Mouse (Mus musculus) spleen, postnatal 36 days (tissue): Measurements from ENCODE around the gene Slc25a47.

Source experiments
- DNase-seq, 2 experiments: peaks; one replicate each; pipeline ENCODE4 v3.0.0; 2022; ENCODE audit warnings: low spot score in 2 of 2, mixed read lengths in 1 of 2

Gene Slc25a47

DNA sequence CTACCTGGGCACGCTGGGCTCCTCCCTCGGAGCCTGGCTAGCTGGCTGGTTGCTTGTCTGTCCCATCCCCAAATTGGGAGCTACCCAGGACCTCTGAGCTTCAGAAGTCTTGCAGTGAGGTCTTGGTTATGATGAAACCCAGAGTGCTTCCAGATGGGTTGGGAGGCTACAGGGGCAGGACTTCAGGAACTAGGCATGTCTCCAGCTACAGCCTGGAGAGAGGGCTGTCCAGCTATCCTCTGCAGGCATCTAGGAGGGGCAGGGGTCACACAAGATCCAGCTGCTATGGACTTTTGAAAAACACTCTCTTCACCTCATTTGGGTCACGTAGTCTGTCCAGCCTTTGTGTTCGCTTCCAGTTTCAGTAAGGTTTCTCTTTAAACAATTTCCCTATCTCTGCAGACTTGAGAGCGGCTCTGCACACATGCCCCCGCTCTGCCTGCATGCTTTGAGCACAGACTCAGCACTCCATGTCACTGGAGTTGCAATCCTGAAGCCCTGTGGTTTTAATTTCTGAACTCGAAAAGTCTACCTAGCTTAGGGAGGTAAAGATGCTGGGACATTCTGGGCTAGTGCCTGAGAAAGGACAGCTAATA lies 21.8 kb downstream of the Slc25a47 start:
- DNase-seq: no peak

DNA sequence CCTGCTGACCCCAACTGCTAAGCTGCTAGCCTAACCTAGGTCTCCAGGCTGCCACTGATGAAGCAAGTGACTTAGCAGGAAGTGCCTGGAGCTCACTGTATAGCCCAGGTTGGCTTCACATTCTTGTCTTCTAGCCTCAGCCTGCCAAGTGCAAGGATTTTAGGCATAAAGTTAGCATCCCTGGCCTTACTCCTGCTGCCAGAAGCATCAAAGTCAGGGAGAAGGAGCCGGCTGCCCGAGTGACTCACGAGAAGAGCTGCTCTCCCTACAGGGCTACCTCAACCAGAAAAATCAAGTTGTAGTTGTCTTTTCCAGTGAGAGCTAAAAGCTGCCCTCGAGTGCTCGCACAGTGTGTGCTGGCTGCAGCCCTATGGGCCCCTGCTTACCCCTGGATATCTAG lies 22.6 kb downstream of the Slc25a47 start:
- DNase-seq: no peak

DNA sequence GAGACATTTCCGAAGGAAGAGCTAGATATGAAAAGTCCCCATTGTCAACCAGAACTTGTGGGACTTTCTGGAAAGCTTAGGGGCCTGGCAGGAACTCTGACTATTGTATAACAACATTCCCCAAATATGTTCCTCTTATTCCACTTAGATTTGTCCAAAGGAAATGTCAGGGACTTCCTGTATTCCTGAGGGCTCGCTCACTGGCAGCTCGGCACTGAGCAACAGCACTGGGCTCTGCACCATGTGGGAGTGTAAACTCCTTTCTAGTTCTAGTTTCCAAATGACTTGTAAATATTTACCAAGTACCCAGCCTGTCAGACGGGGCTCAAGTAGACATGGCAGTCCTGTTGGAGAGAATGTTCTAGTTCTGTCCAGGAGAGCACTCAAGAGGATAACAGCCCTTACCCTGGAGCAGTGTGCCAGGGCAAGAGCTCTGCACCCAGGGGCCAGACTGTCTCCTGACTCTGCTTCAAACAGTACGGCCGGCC lies 29.2 kb downstream of the Slc25a47 start:
- DNase-seq: no peak

DNA sequence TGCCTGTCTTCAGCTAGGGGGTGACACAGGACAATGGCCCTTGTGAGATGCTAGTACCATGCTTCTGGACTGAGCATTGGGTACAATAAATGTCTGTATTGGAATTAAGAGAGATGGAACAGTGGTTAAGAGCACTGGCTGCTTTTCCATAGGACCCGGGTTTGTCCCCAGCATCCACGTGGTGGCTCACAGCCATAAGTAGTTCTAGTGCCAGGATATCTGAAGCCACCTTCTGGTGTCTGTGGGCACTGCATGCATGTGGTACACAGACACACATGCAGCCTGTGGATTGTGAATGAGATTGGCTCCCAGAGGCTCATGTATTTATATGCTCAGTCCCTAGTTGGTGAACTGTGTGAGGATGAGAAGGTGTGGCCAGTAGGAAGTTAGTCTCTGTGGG lies 33.7 kb downstream of the Slc25a47 start:
- DNase-seq: no peak

DNA sequence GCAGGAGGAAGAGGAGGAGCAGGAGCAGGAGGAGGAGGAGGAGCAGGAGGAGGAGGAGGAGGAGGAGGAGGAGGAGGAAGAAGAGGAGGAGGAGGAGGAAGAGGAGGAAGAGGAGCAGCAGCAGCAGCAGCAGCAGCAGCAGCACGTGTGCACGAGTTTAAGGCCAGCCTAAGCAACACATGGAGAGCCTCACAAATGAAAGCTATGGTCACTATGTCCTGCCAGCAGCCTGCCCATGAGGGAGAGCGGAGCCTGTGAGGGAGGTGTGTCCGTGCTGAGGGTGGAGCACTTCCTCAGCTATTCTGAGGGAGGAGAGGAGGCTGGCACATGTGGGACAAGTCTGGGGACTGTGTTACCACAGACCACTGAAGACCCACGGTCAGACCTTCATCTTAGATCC lies 37.3 kb downstream of the Slc25a47 start:
- DNase-seq: no peak

DNA sequence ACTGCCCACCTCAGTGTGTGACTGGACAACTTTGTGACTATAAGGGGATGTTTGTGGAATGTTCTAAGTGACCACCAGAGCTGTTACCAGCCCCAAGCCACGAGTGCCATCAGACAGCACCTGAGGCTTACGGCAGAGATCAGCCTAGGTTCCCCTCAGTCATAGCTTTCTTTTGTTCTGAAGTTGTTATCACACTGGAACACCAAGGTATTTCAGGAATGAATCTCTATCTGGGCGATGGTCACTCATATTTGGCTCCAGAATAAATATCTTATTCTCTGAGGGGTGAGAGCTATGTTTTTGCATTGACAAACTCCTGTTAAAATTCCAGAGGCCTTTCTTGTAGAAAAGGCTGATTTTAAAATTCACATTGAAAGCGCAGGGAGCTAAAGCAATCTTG lies 43.3 kb downstream of the Slc25a47 start:
- DNase-seq: no peak

DNA sequence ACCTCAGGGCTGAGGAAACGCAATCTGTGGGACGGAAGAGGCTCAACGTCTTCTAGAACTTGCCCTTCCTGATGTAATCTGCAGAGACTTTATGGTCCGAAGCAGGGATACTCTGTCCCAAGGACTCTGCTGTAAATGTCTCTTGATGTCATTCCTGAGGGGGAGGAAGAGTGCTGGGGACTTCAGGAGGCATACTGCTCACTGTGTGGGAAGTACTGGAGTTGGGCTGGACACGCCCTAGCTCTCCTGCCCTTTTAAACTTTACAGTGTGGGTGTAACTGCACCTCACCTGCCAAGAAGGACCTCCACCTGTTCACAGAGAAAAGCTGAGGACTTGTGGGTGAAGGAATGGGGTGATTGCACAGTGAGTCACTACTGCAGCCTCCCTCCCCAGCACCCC lies 44.8 kb downstream of the Slc25a47 start:
- DNase-seq: no peak

DNA sequence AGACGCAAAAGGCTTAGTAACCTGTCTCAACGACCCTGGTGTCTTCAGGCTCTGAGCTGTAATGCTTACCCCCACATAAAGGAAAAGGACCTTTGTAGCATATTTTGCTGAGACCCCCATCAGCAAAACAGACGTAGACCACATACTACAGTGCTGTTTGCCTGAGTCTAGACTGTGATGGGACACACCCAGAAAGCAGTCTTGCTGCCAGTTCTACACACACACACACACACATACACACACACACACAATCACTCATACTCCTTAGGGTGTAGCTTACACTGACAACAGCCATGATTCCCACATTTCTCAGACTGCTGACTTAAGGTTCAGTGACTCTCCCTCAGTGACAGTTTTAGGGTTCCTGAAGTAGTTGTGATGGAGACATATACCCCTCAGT lies 45.3 kb downstream of the Slc25a47 start:
- DNase-seq: no peak

DNA sequence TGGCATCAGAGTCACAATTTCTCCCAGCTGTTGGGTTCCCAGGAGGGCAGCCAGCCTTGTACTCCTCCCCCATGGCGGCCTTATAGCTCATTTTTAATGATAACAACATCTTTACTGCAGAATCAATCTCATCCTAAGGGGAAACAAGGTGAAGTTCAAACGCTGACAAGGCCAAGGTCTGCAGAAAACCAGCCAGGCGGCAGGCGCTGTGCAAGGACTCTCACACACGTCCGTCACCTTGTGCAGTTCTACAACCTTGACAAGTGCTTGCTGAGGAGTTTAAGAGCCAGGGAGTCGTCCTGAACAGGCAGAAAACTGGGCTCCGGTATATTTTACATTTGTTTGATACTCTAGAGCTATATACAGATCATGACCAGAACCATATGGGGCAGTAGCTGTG lies 46.9 kb downstream of the Slc25a47 start:
- DNase-seq: no peak

DNA sequence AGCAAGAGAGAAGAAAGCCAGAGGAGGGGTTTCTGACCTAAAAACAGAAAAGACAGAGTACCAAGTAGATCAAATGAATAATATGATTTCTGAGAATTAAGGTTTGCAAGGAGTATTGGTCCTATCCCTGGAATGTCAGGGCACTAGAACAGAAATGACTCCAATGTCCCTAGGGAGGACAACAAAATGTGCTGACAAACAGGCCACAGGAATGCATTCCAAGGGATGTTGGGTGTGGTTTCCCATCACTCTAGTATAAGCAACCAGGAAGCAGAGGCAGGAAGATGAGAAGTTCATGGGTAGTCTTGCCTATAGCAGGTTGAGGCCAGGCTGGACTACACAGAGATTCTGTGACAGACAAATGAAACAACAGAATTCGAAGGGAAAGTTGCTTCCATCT lies 50.1 kb downstream of the Slc25a47 start:
- DNase-seq: no peak

DNA sequence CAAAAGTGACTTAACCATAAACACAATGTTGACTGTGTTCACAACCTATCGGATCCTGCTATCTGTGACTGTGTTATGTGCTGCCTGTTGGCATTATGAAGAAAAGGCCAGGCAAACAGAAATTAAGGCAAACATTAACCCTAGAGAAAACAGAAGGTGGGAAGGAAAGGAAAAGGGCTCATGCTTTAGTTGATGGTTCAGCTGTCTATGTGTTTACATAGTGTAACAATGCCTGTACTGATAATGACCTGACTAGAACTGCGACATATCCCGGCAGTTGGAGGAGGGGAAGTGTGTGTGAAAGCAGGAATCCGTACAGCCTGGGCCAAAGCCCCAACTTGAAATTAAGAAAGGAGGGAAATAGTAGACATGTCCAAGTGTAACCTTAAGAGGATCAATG lies 51.2 kb downstream of the Slc25a47 start:
- DNase-seq: no peak

DNA sequence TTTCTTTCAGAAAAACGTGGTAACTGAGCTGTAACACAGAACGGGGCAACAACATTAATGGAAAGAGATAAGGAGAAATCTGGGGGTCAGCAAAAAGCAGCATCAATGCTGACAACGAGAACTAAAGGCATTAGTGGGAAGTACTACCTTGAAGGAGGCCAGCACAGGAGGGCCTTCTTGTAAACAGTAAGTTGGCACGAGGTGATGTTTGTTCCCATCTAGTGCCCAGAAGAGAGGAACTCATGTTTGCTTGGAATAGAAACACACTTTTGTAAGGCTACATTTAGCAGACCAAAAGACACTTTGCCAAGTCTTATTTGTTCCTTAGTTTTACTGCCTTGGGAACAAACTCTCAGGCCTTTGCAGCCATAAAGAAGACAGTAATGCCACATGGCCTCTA lies 52.8 kb downstream of the Slc25a47 start:
- DNase-seq: no peak

DNA sequence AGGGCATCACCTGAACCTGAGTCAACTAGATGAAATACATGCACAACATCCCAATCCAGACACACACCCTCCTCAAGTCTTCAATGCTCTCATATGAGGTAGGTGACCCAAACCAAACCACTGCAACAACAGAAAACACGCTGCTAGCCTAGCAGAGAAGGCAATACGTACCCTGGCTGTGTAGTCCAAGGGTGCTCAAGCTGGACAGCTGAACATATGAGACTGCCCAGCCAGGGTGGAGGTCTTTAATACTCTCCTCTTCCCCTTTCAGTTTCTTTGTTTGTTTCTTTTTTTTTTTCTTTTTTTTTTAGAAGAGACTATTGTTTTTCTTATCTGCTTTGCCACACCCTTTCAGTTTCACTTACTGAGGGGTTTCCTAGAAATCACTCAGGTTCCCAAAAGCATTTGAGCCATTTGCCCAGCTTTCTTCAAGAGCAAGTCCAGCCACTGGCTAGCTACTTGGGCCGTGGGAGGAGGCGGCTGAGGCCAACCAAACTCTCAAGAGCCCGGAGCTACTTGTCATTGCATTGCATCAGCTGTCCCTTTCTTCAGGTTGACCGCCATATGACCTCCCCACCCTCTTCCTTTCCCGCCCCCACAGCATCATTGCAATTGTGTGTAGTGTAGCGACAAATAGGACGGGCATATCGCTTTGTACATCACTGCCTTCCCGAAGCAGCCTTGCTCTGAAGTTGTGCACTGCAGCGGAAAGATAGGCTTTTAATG lies 57.3 kb downstream of the Slc25a47 start, which contains the start of gene Wdr25:
Wdr25 (plus strand) TSS at position 643 of the 726 bp plus-strand sequence.
- peak; percentile 7 to 9 for DNase-seq

DNA sequence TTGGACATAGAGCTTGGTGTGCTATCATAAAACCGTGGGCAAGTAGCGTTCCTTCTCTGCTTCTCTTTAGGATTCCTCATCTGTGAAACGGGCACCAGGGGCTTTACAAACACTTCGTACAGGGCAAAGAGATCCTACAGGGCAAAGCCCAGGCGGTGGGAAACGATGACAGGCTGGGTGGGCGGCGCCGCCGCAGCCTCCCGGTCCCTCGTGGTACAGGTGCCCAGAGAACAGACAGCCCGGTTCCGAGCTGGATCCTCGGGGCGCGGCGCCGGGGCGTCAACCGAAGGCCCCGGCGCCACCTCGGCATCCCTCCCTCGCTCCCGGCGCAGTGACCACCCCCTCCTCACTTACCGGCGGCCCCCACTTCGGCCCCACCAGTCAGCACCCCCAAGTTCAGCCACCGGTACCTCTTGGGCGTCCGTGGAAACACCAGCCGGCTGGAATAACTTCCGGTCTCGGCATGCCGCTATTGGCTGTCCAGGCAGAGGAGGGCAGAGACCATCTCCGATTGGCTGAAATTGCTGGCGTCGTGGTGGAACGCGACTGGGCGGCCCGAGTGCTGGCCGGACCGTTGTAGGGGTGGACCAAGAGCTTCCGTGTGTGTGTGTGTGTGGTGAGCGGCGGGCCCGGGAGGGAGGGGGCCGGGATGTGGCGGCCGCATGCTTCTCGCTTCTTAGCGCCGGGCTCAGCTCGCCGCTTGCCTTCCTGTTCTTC lies 58.0 kb downstream of the Slc25a47 start, which contains the start of gene Wars:
Wars (minus strand) TSS at position 460 of the 717 bp plus-strand sequence.
- peak; percentile 93 to 95 for DNase-seq

DNA sequence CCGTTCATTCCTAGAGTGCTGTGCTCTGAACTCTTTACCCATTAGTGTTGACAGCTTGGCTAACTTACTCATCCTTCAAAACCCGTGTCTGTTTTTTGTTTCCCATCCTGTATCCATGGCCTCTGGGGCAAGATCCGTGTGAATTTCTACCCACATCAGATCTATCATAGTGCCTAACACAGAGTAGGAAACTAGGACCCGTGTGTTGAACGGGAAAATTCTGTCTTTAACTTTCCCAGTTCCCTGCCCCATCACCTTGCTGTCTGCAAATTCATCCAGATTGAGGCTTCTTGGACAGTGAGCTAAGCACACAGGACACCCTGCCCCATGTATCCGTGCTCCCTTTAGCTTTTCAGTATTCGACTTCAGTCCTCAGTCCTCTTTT lies 58.6 kb downstream of the Slc25a47 start:
- no peak for DNase-seq

DNA sequence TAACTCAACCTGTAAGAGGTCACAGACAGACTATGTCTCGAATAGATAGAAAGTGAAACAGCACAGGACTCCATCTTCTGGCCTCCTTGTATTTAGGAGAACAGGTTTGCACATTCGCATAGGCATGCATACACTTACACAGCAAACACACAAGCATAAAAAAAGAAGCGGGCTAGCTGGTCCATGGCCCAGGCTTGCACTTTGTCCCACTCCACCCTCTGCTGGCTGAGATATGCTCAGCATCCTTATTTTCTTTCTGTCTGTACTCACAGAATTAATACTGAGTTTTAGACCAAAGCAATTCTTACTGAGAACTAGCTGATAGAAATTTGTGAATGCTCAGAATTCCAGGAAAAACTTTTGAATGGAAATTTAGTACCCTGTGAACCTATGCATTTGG lies 60.2 kb downstream of the Slc25a47 start:
- peak in 1 of 2 experiments; percentile 20 for DNase-seq

DNA sequence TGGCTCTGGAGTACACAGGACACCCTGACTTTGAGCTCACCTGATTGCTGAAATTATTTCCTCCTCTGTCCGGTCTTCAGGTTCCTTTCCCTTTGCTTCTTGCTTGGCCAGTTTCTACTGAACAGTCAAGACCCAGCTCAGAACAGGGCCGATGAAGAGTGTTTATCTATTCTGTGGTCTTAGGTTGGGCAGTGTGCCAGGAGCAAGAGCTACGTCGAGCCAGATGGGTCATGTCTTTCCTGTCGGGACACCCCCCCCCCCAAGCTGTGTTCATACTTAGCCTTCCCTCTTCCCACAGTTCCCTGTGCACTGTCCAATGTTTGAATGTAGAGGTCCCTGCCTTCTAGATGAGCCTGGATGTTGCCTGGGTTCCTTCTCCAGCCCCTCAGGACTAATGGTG lies 65.5 kb downstream of the Slc25a47 start:
- no peak for DNase-seq

DNA sequence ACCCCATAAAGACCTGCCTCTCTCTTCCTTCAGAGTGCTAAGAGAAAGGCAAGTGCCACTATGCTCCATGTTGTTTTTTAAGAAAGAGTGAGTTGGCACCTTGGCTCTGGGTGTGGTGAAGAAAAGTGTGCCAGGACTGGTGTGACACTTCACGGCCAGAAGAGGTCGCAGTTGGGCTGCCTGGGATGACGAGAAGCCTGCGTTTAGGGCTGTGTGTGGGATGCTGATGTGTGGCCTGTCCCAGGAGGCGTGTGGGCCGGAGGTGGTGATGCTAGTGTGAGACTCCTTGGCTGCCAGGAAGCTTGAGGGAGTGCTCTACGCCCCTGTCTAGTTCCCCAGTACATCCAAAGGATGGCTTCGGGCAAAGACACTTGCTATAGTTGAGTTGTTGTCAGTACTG lies 67.1 kb downstream of the Slc25a47 start:
- peak; percentile 17 to 31 for DNase-seq

DNA sequence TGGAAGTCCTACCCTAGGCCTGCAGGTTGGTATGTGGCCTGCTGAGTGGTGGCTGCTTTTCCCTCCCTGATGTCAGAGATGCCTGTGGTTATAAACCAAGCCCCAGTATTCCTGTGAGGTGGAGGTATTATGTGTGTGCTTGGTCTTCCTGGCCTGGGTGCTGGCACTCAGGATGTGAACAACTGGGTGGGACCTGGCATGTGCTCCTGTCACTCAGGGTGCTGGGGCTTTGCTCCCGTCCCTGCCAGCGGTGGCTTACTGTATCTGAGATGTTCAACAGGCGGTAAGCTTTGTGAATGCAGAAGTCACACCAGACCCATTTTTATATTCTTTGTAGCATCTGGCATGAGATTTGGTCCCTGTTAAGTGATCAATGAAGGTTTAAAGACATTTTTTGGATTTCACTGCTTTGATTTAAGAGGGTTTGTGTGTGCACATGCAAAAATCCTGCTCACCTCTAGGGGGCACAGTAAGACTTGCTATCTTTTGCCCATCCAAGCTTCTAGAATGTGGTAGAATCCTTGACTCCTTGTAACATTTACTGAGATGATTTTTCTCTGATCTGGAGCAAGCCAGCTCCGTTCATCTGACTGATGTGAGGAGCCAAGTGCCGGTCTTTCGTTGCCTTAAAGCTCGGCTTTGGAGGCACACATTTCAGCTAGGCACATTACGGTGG lies 67.9 kb downstream of the Slc25a47 start:
- DNase-seq: peak in 1 of 2 experiments; percentile 9

DNA sequence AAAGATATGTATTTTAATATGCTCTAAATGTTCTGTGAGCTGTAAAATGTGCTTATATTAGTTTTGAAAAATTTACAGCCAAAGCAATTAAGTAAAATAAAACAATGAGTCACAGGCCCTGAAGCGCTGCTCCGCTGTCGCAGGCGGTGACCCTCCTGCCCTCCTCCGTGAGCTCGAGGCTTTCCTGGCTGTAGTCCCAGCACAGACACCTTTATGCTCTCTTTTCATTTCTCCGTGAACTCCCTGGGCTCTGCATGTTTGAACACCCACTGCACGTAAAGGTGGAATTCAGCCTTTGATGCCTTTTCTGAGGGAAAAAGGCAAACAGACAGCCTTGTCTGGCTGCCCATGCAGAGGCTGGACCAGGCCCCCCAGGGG lies 68.4 kb downstream of the Slc25a47 start:
- no peak for DNase-seq

DNA sequence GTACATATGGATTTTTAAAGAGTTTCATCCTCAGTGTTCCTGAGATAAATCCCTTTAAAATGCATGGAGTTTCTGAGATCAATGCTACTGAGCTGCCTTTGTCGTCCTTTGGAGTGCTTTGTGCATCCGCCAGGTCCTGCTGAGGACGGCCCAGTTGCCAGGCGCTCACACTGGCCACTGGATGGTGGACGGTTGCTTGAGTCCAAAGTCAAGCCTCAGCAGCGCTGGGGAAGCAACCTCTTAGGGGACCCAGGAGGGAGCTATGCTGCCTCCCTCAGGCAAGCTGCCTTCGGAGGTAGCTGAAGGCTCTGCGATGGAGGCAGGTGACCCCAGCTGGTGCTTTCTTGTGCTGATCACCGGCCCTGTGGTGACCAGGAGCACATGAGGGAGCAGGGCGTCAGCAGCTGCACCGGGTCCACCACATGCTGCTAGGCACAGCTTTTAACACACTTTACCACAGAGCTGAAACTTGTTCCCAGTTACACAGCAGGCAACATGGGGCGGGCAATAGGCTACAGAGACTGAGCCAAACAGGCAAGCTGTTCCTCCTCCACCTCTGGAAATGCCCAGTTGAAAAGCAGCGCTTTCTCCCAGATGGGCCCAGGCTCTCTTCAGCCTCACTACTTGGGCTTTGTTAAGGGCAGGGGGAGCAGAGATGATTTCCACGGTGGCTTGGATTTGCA lies 69.9 kb downstream of the Slc25a47 start:
- DNase-seq: no peak

DNA sequence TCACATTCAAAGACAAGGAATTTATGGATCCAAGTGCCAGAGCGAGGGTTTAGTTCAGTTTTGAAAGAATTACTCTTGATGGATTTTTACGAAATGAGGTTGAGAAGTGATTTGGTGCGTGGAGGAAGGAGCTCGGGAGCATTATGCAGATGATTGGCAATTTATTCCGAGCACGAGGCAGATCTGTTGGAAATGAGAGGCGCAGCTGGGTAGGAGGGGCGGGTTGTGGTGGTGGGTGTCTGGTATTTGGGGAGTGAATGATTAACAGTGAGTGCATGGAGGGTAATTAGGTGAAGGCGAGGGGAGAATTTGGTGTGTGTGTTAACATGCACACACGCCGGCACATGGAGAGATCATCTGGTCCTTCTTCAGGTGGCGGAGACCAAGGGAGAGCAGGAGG lies 70.6 kb downstream of the Slc25a47 start:
- no peak for DNase-seq
